Mouse (Mus musculus): ENCODE results near the gene Zfp746.

Gene Zfp746

DNA sequence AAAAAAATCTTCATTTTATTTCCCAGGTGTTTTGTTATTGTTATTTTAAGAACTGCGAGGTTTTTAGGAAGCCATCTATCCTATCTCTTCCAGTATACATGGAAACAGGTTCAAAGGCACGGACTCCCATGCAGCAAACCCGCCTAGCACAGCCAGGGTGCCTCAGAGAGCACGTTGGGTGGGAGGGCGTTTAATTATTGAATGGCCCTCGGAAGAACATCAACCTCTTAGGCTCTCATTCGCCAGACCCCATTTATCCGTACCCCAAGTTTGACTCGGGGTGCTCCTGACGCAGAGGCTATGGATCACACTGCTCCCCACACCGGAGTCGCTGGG is 39.3 kb downstream of the Zfp746 start:
- no peak for DNase-seq (ENCODE audit: low read depth, low spot score)

DNA sequence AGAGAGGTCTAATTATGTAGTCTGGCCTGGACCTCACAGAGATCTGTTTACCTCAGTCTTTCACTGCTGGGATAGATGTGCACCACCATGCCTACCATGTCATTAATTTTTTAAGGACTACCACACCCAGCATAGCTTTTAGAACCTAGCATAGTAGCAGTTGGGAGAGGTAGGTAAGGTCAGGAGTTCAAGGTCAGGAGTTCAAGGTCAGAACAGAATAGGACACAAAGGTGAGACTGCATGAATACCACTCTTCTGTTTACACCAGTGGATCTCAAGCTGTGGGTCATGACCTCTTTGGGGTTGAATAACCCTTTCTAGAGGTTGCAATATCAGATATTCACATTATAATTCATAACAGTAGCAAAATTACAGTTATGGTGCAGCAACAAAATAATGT is 53.7 kb downstream of the Zfp746 start:
- no peak for DNase-seq (ENCODE audit: low read depth, low spot score)

DNA sequence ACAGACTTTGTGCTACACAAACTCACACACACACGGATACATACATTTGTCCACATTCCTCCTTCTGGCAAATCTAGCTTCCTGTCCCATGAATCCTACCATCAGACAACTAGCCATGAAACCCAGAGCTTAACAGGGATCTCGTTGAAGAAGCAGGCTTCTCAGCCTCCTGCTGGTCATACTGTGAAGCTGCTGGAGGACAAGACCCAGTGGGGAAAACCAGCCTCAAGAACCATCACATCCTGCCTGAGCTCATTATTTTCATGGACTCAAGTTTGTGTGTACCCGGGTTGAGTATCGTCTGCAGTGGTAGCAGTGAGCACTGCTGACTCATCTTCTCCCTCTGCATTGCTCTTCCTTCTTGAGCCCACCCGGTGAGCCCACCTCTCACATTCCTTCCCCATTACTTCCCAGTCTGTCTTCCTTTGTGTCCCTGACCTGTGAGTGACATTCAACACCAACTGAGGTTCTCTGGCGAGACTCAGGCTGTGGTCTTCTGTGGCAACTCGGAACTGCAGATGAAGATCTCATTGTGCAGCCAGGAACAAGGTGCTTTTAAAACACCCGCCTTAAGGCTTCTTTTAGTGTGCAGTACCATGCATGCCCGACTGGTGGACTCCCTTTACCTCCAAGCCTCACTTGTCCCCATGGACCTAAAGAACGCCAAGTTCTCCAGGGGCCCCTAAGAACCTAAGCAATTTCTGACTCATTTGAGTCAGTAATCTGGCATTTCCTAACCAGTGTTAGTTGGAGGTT is 60.3 kb downstream of the Zfp746 start:
- DNase-seq (ENCODE audit: low read depth, low spot score): no peak

DNA sequence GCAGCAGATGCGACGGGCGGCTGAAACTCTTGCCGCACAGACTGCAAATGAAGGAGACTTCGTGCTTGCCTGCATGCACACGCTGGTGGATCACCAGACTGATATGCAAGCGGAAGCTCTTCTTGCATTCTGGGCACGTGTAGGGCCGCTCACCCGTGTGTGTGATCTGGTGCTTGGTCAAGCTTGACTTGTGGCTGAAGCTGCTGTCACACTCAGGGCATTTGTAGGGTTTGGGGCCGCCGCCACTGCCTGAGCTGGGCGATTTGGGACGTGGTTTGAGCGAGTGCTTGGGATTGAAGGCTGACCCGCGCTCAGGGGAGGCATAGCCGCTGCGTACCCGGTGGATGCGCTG is 61.4 kb downstream of the Zfp746 start:
- DNase-seq (ENCODE audit: low read depth, low spot score): no peak

DNA sequence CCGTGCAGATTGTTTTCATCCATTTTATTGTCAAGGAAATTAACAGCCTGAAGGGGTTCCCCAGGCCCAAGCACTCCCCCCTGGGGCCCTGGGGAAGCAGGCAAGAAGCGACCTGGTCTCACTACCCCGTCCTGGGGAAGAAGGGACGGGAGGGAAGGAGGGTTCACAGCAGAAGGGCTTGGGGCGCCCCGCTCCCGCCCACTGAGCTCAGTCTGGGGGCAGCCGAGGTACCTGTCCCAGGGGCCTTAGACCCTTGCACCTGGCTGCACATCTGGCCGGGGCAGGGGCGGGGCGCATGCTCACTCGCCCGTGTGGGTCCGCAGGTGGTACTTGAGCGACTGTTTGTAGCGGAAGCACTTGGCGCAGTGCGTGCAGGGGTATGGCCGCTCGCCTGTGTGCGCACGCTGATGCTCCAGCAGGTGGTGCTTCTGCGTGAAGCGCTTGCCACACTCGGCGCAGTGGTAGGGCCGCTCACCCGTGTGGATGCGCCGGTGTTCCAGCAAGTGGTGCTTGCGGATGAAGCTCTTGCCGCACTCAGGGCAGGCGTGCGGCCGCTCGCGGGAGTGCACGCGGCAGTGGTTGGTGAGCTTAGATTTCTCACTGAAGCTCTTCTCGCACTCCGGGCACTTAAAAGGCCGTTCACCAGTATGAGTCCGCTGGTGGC is 61.9 kb downstream of the Zfp746 start:
- peak; percentile 67 for DNase-seq (ENCODE audit: low read depth, low spot score)

DNA sequence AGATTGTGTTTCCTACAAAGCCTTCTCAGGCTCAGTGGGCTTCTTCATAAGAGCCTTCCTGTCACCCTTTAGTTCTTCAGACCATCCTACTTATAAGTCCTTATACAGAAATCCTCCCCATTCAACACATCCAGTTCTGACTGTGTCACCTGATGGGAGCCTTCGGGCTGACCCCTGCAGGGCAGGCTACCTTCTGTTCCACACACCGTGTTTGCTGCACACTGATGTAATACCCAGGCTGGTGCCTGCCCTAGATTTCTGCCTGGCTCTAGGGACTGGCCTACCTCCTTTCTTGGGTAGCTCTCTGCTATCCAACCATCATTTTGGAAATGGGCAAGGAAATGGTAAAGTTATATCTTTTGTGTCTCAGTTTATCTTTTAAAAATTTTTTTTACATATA is 63.7 kb downstream of the Zfp746 start:
- DNase-seq (ENCODE audit: low read depth, low spot score): no peak

DNA sequence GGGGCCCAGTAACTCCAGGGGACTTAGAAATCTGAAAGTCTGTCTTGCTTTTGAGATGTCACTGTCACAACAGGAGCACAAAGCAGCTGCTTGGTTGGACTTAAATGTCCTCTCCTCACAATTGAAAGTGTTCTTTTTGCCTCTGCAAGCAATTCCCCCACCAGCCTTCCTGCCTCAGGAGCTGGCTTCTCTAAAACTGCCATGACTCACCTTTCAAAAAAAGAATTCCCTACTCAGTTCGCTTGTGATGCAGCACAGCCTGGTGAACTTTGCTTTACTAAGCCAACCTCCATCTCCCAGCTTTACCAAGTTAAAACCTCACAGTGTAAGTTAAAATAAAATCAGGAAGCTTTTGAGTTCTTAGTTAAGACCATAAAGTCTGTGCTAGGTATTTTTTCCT is 64.7 kb downstream of the Zfp746 start:
- no peak for DNase-seq (ENCODE audit: low read depth, low spot score)

DNA sequence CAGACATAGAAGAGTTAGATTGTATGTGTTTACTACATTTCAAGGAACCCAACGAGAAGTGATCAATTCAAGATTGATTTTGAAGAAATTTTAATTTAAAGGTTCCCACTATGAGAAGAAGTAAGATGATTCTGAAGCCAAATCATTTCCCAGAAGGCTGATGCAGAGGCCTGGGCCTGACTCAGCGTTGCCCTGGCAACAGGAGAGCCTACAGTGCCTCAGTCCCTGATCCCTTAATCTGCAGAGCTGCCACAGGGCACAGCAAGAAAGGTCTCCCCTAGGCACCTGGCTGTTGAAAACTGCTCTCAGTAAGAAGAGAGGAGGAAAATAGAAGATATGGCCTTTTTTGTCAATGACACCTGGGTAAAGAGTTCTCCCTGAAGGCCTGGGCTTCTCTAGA is 66.4 kb downstream of the Zfp746 start:
- no peak for DNase-seq (ENCODE audit: low read depth, low spot score)

DNA sequence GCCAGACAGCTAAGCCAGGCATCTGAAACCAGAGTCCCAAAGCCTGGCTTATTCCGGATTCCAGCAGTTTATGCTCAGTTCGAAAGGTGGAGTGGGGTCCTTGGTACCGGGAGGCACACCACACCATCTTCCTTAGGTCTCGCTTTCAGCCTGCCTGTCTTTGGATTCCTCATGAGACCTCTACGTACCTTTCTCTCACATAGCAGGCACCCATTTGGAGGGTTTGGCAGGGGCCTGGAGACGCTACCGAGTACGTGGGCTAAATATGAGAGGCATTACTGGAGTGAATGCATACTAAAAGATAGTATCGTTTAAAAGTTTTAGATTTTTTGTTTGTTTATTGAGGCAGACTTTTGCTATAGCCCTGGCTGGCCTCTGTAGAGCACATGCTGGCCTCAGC is 69.6 kb downstream of the Zfp746 start:
- DNase-seq (ENCODE audit: low read depth, low spot score): no peak

DNA sequence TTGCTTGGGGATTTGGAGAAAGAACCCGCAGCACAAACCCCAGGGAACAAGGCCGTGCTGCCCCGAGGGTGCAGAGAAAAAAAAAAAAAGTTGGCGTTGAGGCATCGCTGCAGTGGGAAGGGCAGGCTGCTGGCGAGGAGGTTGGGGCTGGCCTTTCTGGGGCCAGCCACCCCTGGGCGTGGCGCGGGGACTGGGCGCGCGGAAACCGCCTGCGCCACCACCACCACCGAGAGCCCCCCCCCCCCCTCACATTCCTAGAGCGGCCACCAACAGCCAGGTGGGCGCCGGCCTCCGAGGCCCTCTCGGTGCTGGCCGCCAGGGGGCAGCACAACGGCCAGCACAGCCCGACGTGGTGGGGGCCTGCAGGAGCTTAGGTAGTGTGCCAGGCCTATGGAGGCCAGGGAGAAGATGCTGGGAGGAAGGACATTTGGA is 70.3 kb downstream of the Zfp746 start:
- DNase-seq (ENCODE audit: low read depth, low spot score): peak; percentile 61

Data from WW6 (cell line).